Mouse (Mus musculus): ENCODE data around the gene Unc5cl. TPM values are rescaled to one million over a fixed set of nuclear protein-coding genes. Genes with fewer than 3 reads are reported as not detected.
"Not testable (repeated sequence)": the region's sequence is repeated elsewhere in the genome, so short reads cannot be mapped to it uniquely, and the experiment has no call there.

Gene Unc5cl
- polyA plus RNA-seq, 1 experiment from 2014 or later: 0.34 TPM

GRCm38 (mm10) chr17:48467395-48468231, 12.9 kb downstream of the Unc5cl start:
- 10% methylated on average over 22 of the region's 22 CpGs for WGBS
- Histone ChIP-seq H3K27ac (replicated peaks; ENCODE audit: low read depth, low read length) (no peak overlapping the region), H3K4me3 (ENCODE audit: low read depth, low read length) (no peak overlapping the region), H3K9me3 (replicated peaks; ENCODE audit: control insufficient read depth, low read length) (no peaks in the 10 kb centered on the region), H3K4me1 (ENCODE audit: control insufficient read depth, insufficient read depth, low read length) (peaks cover 3% of the 10 kb centered on the region; the same call in 1 of the 2 replicates), H3K36me3 (replicated peaks; ENCODE audit: control insufficient read depth, insufficient read depth, low read depth, low read length) (no peaks in the 10 kb centered on the region), H3K4me2 (ENCODE audit: low read depth, low read length) (peak overlapping the region; percentile 16), H3K27me3 (ENCODE audit: control insufficient read depth, insufficient read depth, low read length) (peaks cover 3% of the 10 kb centered on the region; the same call in 1 of the 2 replicates), H3K9ac (replicated peaks; ENCODE audit: low read length) (0 out of 2 replicates have a peak overlapping the region, but pooled peaks have one; percentile 28)
- peak; percentile 91 for DNase-seq (ENCODE audit: low spot score)
- peak; percentile 70 for ATAC-seq (replicated peaks; ENCODE audit: insufficient number of reproducible peaks, low FRiP score, low TSS enrichment, low read depth)

GRCm38 (mm10) chr17:48474282-48474681, 19.6 kb downstream of the Unc5cl start:
- WGBS: 83% methylated on average over 6 of the region's 6 CpGs
- not testable (repeated sequence) for H3K36me3 ChIP-seq (replicated peaks; ENCODE audit: control insufficient read depth, insufficient read depth, low read depth, low read length); H3K9ac ChIP-seq (replicated peaks; ENCODE audit: low read length); H3K27ac ChIP-seq (replicated peaks; ENCODE audit: low read depth, low read length); ATAC-seq (replicated peaks; ENCODE audit: insufficient number of reproducible peaks, low FRiP score, low TSS enrichment, low read depth); H3K4me1 ChIP-seq (ENCODE audit: control insufficient read depth, insufficient read depth, low read length); DNase-seq (ENCODE audit: low spot score); H3K4me3 ChIP-seq (ENCODE audit: low read depth, low read length); H3K4me2 ChIP-seq (ENCODE audit: low read depth, low read length); H3K27me3 ChIP-seq (ENCODE audit: control insufficient read depth, insufficient read depth, low read length); H3K9me3 ChIP-seq (replicated peaks; ENCODE audit: control insufficient read depth, low read length)

GRCm38 (mm10) chr17:48475444-48475843, 20.7 kb downstream of the Unc5cl start:
- Histone ChIP-seq H3K9ac (replicated peaks; ENCODE audit: low read length) (no peak overlapping the region), H3K36me3 (replicated peaks; ENCODE audit: control insufficient read depth, insufficient read depth, low read depth, low read length) (no peaks in the 10 kb centered on the region), H3K4me1 (ENCODE audit: control insufficient read depth, insufficient read depth, low read length) (no peaks in the 10 kb centered on the region), H3K27me3 (ENCODE audit: control insufficient read depth, insufficient read depth, low read length) (no peaks in the 10 kb centered on the region), H3K4me2 (ENCODE audit: low read depth, low read length) (no peak overlapping the region), H3K4me3 (ENCODE audit: low read depth, low read length) (no peak overlapping the region), H3K27ac (replicated peaks; ENCODE audit: low read depth, low read length) (no peak overlapping the region), H3K9me3 (replicated peaks; ENCODE audit: control insufficient read depth, low read length) (no peaks in the 10 kb centered on the region)
- DNase-seq (ENCODE audit: low spot score) (no peak), ATAC-seq (replicated peaks; ENCODE audit: insufficient number of reproducible peaks, low FRiP score, low TSS enrichment, low read depth) (no peak)
- 80% methylated on average over 8 of the region's 8 CpGs for WGBS

- Histone ChIP-seq H3K4me1 (ENCODE audit: control insufficient read depth, insufficient read depth, low read length) (no peaks in the 10 kb centered on the region), H3K36me3 (replicated peaks; ENCODE audit: control insufficient read depth, insufficient read depth, low read depth, low read length) (no peaks in the 10 kb centered on the region), H3K4me3 (ENCODE audit: low read depth, low read length) (no peak overlapping the region), H3K9me3 (replicated peaks; ENCODE audit: control insufficient read depth, low read length) (no peaks in the 10 kb centered on the region), H3K27ac (replicated peaks; ENCODE audit: low read depth, low read length) (no peak overlapping the region), H3K4me2 (ENCODE audit: low read depth, low read length) (no peak overlapping the region), H3K27me3 (ENCODE audit: control insufficient read depth, insufficient read depth, low read length) (no peaks in the 10 kb centered on the region), H3K9ac (replicated peaks; ENCODE audit: low read length) (no peak overlapping the region)
- DNase-seq (ENCODE audit: low spot score): no peak
- no peak for ATAC-seq (replicated peaks; ENCODE audit: insufficient number of reproducible peaks, low FRiP score, low TSS enrichment, low read depth)
- WGBS: 91% methylated on average over 10 of the region's 10 CpGs
Measured at GRCm38 (mm10) chr17:48479952-48480351, 25.3 kb downstream of the Unc5cl start.

- Histone ChIP-seq H3K9me3 (replicated peaks; ENCODE audit: control insufficient read depth, low read length) (no peaks in the 10 kb centered on the region), H3K27me3 (ENCODE audit: control insufficient read depth, insufficient read depth, low read length) (no peaks in the 10 kb centered on the region), H3K4me2 (ENCODE audit: low read depth, low read length) (no peak overlapping the region), H3K36me3 (replicated peaks; ENCODE audit: control insufficient read depth, insufficient read depth, low read depth, low read length) (no peaks in the 10 kb centered on the region), H3K27ac (replicated peaks; ENCODE audit: low read depth, low read length) (no peak overlapping the region), H3K4me3 (ENCODE audit: low read depth, low read length) (no peak overlapping the region), H3K4me1 (ENCODE audit: control insufficient read depth, insufficient read depth, low read length) (no peaks in the 10 kb centered on the region), H3K9ac (replicated peaks; ENCODE audit: low read length) (no peak overlapping the region)
- WGBS: 79% methylated on average over 5 of the region's 5 CpGs
- DNase-seq (ENCODE audit: low spot score): no peak
- ATAC-seq (replicated peaks; ENCODE audit: insufficient number of reproducible peaks, low FRiP score, low TSS enrichment, low read depth): no peak
Measured at GRCm38 (mm10) chr17:48483764-48484163, 29.1 kb downstream of the Unc5cl start.

GRCm38 (mm10) chr17:48484191-48484590, 29.5 kb downstream of the Unc5cl start:
- Histone ChIP-seq H3K27ac (replicated peaks; ENCODE audit: low read depth, low read length) (no peak overlapping the region), H3K9ac (replicated peaks; ENCODE audit: low read length) (no peak overlapping the region), H3K4me3 (ENCODE audit: low read depth, low read length) (no peak overlapping the region), H3K9me3 (replicated peaks; ENCODE audit: control insufficient read depth, low read length) (no peaks in the 10 kb centered on the region), H3K4me2 (ENCODE audit: low read depth, low read length) (no peak overlapping the region), H3K27me3 (ENCODE audit: control insufficient read depth, insufficient read depth, low read length) (no peaks in the 10 kb centered on the region), H3K36me3 (replicated peaks; ENCODE audit: control insufficient read depth, insufficient read depth, low read depth, low read length) (no peaks in the 10 kb centered on the region), H3K4me1 (ENCODE audit: control insufficient read depth, insufficient read depth, low read length) (no peaks in the 10 kb centered on the region)
- 91% methylated on average over 5 of the region's 5 CpGs for WGBS
- no peak for DNase-seq (ENCODE audit: low spot score)
- no peak for ATAC-seq (replicated peaks; ENCODE audit: insufficient number of reproducible peaks, low FRiP score, low TSS enrichment, low read depth)

GRCm38 (mm10) chr17:48489466-48489865, 34.8 kb downstream of the Unc5cl start:
- no peak overlapping the region for H3K4me2 ChIP-seq (ENCODE audit: low read depth, low read length)
- H3K9me3 ChIP-seq (replicated peaks; ENCODE audit: control insufficient read depth, low read length): no peaks in the 10 kb centered on the region
- ATAC-seq (replicated peaks; ENCODE audit: insufficient number of reproducible peaks, low FRiP score, low TSS enrichment, low read depth): no peak
- 79% methylated on average over 3 of the region's 3 CpGs for WGBS
- no peak for DNase-seq (ENCODE audit: low spot score)
- no peak overlapping the region for H3K27ac ChIP-seq (replicated peaks; ENCODE audit: low read depth, low read length)
- no peak overlapping the region for H3K9ac ChIP-seq (replicated peaks; ENCODE audit: low read length)
- H3K4me3 ChIP-seq (ENCODE audit: low read depth, low read length): no peak overlapping the region
- H3K27me3 ChIP-seq (ENCODE audit: control insufficient read depth, insufficient read depth, low read length): no peaks in the 10 kb centered on the region
- H3K36me3 ChIP-seq (replicated peaks; ENCODE audit: control insufficient read depth, insufficient read depth, low read depth, low read length): no peaks in the 10 kb centered on the region
- H3K4me1 ChIP-seq (ENCODE audit: control insufficient read depth, insufficient read depth, low read length): no peaks in the 10 kb centered on the region

- WGBS: 97% methylated on average over 8 of the region's 8 CpGs
- Histone ChIP-seq H3K4me2 (ENCODE audit: low read depth, low read length) (no peak overlapping the region), H3K27ac (replicated peaks; ENCODE audit: low read depth, low read length) (no peak overlapping the region), H3K9ac (replicated peaks; ENCODE audit: low read length) (no peak overlapping the region), H3K4me1 (ENCODE audit: control insufficient read depth, insufficient read depth, low read length) (no peaks in the 10 kb centered on the region), H3K9me3 (replicated peaks; ENCODE audit: control insufficient read depth, low read length) (no peaks in the 10 kb centered on the region), H3K36me3 (replicated peaks; ENCODE audit: control insufficient read depth, insufficient read depth, low read depth, low read length) (no peaks in the 10 kb centered on the region), H3K4me3 (ENCODE audit: low read depth, low read length) (no peak overlapping the region), H3K27me3 (ENCODE audit: control insufficient read depth, insufficient read depth, low read length) (no peaks in the 10 kb centered on the region)
- DNase-seq (ENCODE audit: low spot score): no peak
- no peak for ATAC-seq (replicated peaks; ENCODE audit: insufficient number of reproducible peaks, low FRiP score, low TSS enrichment, low read depth)
Measured at GRCm38 (mm10) chr17:48492621-48493020, 37.9 kb downstream of the Unc5cl start.

Measured in embryonic facial prominence, embryonic 11.5 days (tissue).